Mouse (Mus musculus) neural tube, embryonic 14.5 days (tissue): ENCODE results near the gene Pou4f2. TPM values are rescaled to one million over a fixed set of nuclear protein-coding genes. Genes with fewer than 3 reads are reported as not detected.
A peak's percentile ranks its signal among the peaks of the same experiment; 100 is the strongest.

ENCODE experiments used
- ATAC-seq: fragments of 200-750 bp; cut with Nextera tagmentation; 2 replicates; pipeline ENCODE4 v1.8.0; 2017; ENCODE audit warnings: low read depth, mild to moderate bottlenecking, moderate TSS enrichment, moderate library complexity
- H3K27ac ChIP-seq: fragments of 300-500 bp; sonication (generic); 2 replicates; pipeline ENCODE4 v1.5.1; 2014; ENCODE audit warnings: low read depth, mild to moderate bottlenecking, control low read depth, low read length, moderate library complexity, mixed read lengths
- H3K27me3 ChIP-seq: fragments of 300-500 bp; sonication (generic); 2 replicates; pipeline ENCODE4 v1.6.1; 2014; ENCODE audit warnings: low read length; ENCODE audit not compliant: control insufficient read depth, insufficient read depth
- H3K36me3 ChIP-seq: fragments of 300-500 bp; sonication (generic); 2 replicates; pipeline ENCODE4 v1.6.1; 2014; ENCODE audit warnings: low read length, mixed read lengths; ENCODE audit not compliant: control insufficient read depth, insufficient read depth
- H3K4me1 ChIP-seq: fragments of 300-500 bp; sonication (generic); 2 replicates; pipeline ENCODE4 v1.6.1; 2014; ENCODE audit warnings: low read length; ENCODE audit not compliant: control insufficient read depth, insufficient read depth
- H3K4me2 ChIP-seq: fragments of 300-500 bp; sonication (generic); 2 replicates; pipeline ENCODE4 v1.6.1; 2014; ENCODE audit warnings: mild to moderate bottlenecking, low read depth, low read length, control low read depth
- H3K4me3 ChIP-seq: fragments of 300-500 bp; sonication (generic); 2 replicates; pipeline ENCODE4 v1.5.1; 2014; ENCODE audit warnings: low read depth, low read length, control low read depth, mixed read lengths
- H3K9ac ChIP-seq: fragments of 300-500 bp; sonication (generic); replicated peaks from 2 replicates; pipeline ENCODE4 v1.6.1; 2014; ENCODE audit warnings: low read depth, mild to moderate bottlenecking, control low read depth, low read length, mixed read lengths
- H3K9me3 ChIP-seq: fragments of 300-500 bp; sonication (generic); 2 replicates; pipeline ENCODE4 v1.6.1; 2016; ENCODE audit warnings: low read length; ENCODE audit not compliant: control insufficient read depth
- WGBS: fragments of 180-500 bp; shearing (Covaris S2); extraction: QIAGEN DNeasy Blood & Tissue Kit; methylation state at CpG from one replicate; pipeline ENCODE4 v1.1.7; 2014; 5-methylcytosine and 5-hydroxymethylcytosine counted together
- polyA plus RNA-seq: library from polyadenylated mRNA; unstranded; fragments of >200 nt; fragmentation: Nextera tagmentation; extraction: Ambion mirVana; gene quantifications from 2 replicates; pipeline ENCODE4 v1.2.1, GENCODE M21; 2014

The Pou4f2 gene
- polyA plus RNA-seq, 1 experiment from 2014 or later: 3.6 TPM

GRCm38 (mm10) chr8:78436661-78437060 lies 216 bp upstream of the Pou4f2 start:
- WGBS: 1% methylated on average over 17 of the region's 25 CpGs
- Histone ChIP-seq H3K4me3 (peak overlapping the region; percentile 40), H3K27me3 (peaks cover 41% of the 10 kb centered on the region), H3K36me3 (no peaks in the 10 kb centered on the region), H3K9ac (peak overlapping the region; percentile 50; the same call in 1 of the 2 replicates), H3K9me3 (no peaks in the 10 kb centered on the region), H3K4me1 (0 out of 2 replicates have a peak, but pooled peaks cover 12% of the 10 kb centered on the region), H3K4me2 (peak overlapping the region; percentile 78), H3K27ac (0 out of 2 replicates have a peak overlapping the region, but pooled peaks have one; percentile 52)
- peak; percentile 35 for ATAC-seq

GRCm38 (mm10) chr8:78435624-78435960 lies 853 bp downstream of the Pou4f2 start:
- no peak for ATAC-seq
- Histone ChIP-seq H3K27ac (peak overlapping the region; percentile 2; the same call in 1 of the 2 replicates), H3K9me3 (no peaks in the 10 kb centered on the region), H3K4me3 (peak overlapping the region; percentile 40), H3K27me3 (peaks cover 45% of the 10 kb centered on the region), H3K36me3 (no peaks in the 10 kb centered on the region), H3K4me2 (peak overlapping the region; percentile 78), H3K9ac (peak overlapping the region; percentile 16; the same call in 1 of the 2 replicates), H3K4me1 (0 out of 2 replicates have a peak, but pooled peaks cover 12% of the 10 kb centered on the region)
- under 1% methylated on average over 18 of the region's 18 CpGs for WGBS

GRCm38 (mm10) chr8:78434823-78435623 lies 1.4 kb downstream of the Pou4f2 start:
- H3K9me3 ChIP-seq: no peaks in the 10 kb centered on the region
- under 1% methylated on average over 61 of the region's 62 CpGs for WGBS
- peaks cover 50% of the 10 kb centered on the region for H3K27me3 ChIP-seq
- peak overlapping the region; percentile 78; the same call in 1 of the 2 replicates for H3K4me2 ChIP-seq
- peak overlapping the region; percentile 40 for H3K4me3 ChIP-seq
- 0 out of 2 replicates have a peak, but pooled peaks have one; percentile 3 for ATAC-seq
- peak overlapping the region; percentile 2 for H3K27ac ChIP-seq
- peak overlapping the region; percentile 16; the same call in 1 of the 2 replicates for H3K9ac ChIP-seq
- H3K36me3 ChIP-seq: no peaks in the 10 kb centered on the region
- H3K4me1 ChIP-seq: 0 out of 2 replicates have a peak, but pooled peaks cover 12% of the 10 kb centered on the region

- peak overlapping the region; percentile 78; the same call in 1 of the 2 replicates for H3K4me2 ChIP-seq
- H3K27ac ChIP-seq: 0 out of 2 replicates have a peak overlapping the region, but pooled peaks have one; percentile 2
- peak overlapping the region; percentile 40 for H3K4me3 ChIP-seq
- no peak for ATAC-seq
- 0 out of 2 replicates have a peak overlapping the region, but pooled peaks have one; percentile 16 for H3K9ac ChIP-seq
- H3K27me3 ChIP-seq: peaks cover 50% of the 10 kb centered on the region
- WGBS: 2% methylated on average over 8 of the region's 8 CpGs
- no peaks in the 10 kb centered on the region for H3K9me3 ChIP-seq
- H3K4me1 ChIP-seq: 0 out of 2 replicates have a peak, but pooled peaks cover 12% of the 10 kb centered on the region
- no peaks in the 10 kb centered on the region for H3K36me3 ChIP-seq
These were observed 2.1 kb downstream of the Pou4f2 start for GRCm38 (mm10) chr8:78434340-78434739.

- ATAC-seq: no peak
- no peak overlapping the region for H3K4me2 ChIP-seq
- H3K9ac ChIP-seq: no peak overlapping the region
- H3K36me3 ChIP-seq: no peaks in the 10 kb centered on the region
- peak overlapping the region; percentile 40; the same call in 1 of the 2 replicates for H3K4me3 ChIP-seq
- H3K9me3 ChIP-seq: no peaks in the 10 kb centered on the region
- no peak overlapping the region for H3K27ac ChIP-seq
- 0 out of 2 replicates have a peak, but pooled peaks cover 14% of the 10 kb centered on the region for H3K4me1 ChIP-seq
- peaks cover 46% of the 10 kb centered on the region for H3K27me3 ChIP-seq
- WGBS: 14% methylated on average over 5 of the region's 5 CpGs
These were observed 3.1 kb downstream of the Pou4f2 start for GRCm38 (mm10) chr8:78433318-78433717.

GRCm38 (mm10) chr8:78432451-78432850 lies 4.0 kb downstream of the Pou4f2 start:
- H3K9ac ChIP-seq: no peak overlapping the region
- 24% methylated on average over 1 of the region's 1 CpGs for WGBS
- H3K4me1 ChIP-seq: peaks cover 18% of the 10 kb centered on the region; the same call in 1 of the 2 replicates
- H3K27me3 ChIP-seq: peaks cover 42% of the 10 kb centered on the region
- H3K9me3 ChIP-seq: no peaks in the 10 kb centered on the region
- peak overlapping the region; percentile 13; the same call in 1 of the 2 replicates for H3K4me3 ChIP-seq
- H3K36me3 ChIP-seq: no peaks in the 10 kb centered on the region
- no peak for ATAC-seq
- H3K27ac ChIP-seq: no peak overlapping the region
- H3K4me2 ChIP-seq: peak overlapping the region; percentile 21; the same call in 1 of the 2 replicates

GRCm38 (mm10) chr8:78431356-78431755 lies 5.1 kb downstream of the Pou4f2 start:
- Histone ChIP-seq H3K27me3 (peaks cover 39% of the 10 kb centered on the region), H3K4me2 (no peak overlapping the region), H3K4me1 (peaks cover 24% of the 10 kb centered on the region; the same call in 1 of the 2 replicates), H3K9me3 (no peaks in the 10 kb centered on the region), H3K27ac (no peak overlapping the region), H3K36me3 (no peaks in the 10 kb centered on the region), H3K4me3 (no peak overlapping the region), H3K9ac (no peak overlapping the region)
- ATAC-seq: no peak
- WGBS: 6% methylated on average over 4 of the region's 4 CpGs

GRCm38 (mm10) chr8:78428148-78428547 lies 8.3 kb downstream of the Pou4f2 start:
- Histone ChIP-seq H3K9me3 (no peaks in the 10 kb centered on the region), H3K27ac (0 out of 2 replicates have a peak overlapping the region, but pooled peaks have one; percentile 40), H3K4me3 (no peak overlapping the region), H3K9ac (no peak overlapping the region), H3K36me3 (no peaks in the 10 kb centered on the region), H3K4me1 (peaks cover 14% of the 10 kb centered on the region; the same call in 1 of the 2 replicates), H3K4me2 (peak overlapping the region; percentile 18; the same call in 1 of the 2 replicates), H3K27me3 (peaks cover 41% of the 10 kb centered on the region)
- ATAC-seq: peak; percentile 60
- 1% methylated on average over 11 of the region's 11 CpGs for WGBS

GRCm38 (mm10) chr8:78427769-78428130 lies 8.7 kb downstream of the Pou4f2 start:
- Histone ChIP-seq H3K4me2 (peak overlapping the region; percentile 40), H3K4me1 (peaks cover 14% of the 10 kb centered on the region; the same call in 1 of the 2 replicates), H3K27me3 (peaks cover 45% of the 10 kb centered on the region), H3K27ac (peak overlapping the region; percentile 40; the same call in 1 of the 2 replicates), H3K4me3 (no peak overlapping the region), H3K9me3 (no peaks in the 10 kb centered on the region), H3K36me3 (no peaks in the 10 kb centered on the region), H3K9ac (no peak overlapping the region; the same call in 1 of the 2 replicates)
- WGBS: 0% methylated on average over 8 of the region's 8 CpGs
- peak; percentile 21 for ATAC-seq
